Mouse (Mus musculus) heart, postnatal 14 days (tissue): ENCODE results near the gene Slc25a31. TPM values are rescaled to one million over a fixed set of nuclear protein-coding genes. Genes with fewer than 3 reads are reported as not detected.

Source experiments
- DNase-seq, 2 experiments: peaks; one replicate each; pipeline ENCODE4 v3.0.0; 2021 to 2022
- intact Hi-C: fragments of 180-260 bp; cut with DNase I; formaldehyde crosslinking; loops from one replicate; pipeline ENCODE4 v1.15.1; 2025
- total RNA-seq, 2 experiments: library from RNA; stranded (reverse); gene quantifications; 2 replicates each; pipeline ENCODE4 v1.2.3; 2021

Slc25a31 gene
- total RNA-seq, 2 experiments from 2014 or later, result 0.39 TPM; not detected in 1

DNA sequence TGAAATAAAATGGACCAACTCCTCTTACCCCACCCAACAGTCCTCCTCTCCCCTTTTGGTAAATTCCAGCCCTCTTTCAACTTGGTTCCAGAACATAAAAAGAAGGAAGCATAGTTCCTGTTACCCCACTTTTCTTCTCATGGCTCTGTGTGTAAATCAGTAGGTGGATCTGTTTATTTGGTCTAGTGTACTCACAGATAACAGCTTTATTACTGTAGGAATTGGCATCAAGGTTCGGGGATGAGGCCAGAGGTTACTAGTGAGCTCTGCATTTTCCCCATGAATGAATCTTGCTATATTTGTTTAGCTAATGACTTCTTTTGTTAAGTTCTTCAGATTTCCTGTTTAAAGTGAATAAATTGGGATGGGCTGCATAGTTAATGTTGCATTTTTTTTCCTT, 7.4 kb downstream of the Slc25a31 start:
- intact Hi-C loops, result no loop called here
- DNase-seq, result no peak

DNA sequence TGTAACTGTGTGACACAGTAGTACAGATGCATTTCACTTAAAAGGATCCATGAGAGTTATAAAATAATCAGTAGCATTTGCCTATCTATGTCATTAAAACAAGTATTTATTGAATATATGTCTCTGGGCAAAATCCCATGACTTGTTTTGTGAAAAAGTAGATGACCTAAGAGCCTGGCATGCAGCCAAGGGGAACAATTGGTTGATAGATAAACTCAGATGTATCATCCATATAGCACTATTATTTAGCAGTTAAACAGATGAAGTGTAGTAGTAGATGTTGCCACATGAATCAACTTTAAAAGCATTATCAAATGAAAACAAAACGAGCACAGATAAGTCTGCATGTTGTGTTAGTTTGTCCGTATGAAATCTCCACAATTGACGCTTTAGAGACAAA, 10.4 kb downstream of the Slc25a31 start:
- intact Hi-C loops, result no loop called here
- DNase-seq, result no peak

DNA sequence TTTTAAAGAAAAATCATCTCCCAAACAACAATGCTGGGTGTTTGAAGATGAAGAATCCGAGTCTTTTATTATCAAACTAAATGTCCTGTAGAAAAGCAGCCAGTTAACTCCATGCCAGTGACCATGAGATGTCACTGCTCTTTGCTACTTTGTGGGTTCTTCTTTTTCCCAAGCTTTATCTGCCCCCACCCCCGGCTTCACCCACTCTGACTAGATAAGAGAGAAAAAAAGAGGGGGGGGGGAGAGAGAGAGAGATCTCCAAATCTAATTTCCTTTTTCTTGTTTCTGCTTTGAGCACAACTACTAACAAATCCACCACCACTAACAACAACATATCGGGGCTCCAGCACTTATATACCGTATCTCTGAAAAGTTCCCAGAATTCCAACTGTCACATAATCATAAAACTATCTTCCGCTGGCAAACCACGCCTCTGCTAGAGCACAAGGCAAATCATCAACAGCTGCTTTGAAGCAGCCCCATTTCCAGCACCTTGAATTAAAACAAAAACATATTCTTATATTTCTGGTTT, 29.8 kb downstream of the Slc25a31 start:
- intact Hi-C loops, result no loop called here
- DNase-seq, result no peak

DNA sequence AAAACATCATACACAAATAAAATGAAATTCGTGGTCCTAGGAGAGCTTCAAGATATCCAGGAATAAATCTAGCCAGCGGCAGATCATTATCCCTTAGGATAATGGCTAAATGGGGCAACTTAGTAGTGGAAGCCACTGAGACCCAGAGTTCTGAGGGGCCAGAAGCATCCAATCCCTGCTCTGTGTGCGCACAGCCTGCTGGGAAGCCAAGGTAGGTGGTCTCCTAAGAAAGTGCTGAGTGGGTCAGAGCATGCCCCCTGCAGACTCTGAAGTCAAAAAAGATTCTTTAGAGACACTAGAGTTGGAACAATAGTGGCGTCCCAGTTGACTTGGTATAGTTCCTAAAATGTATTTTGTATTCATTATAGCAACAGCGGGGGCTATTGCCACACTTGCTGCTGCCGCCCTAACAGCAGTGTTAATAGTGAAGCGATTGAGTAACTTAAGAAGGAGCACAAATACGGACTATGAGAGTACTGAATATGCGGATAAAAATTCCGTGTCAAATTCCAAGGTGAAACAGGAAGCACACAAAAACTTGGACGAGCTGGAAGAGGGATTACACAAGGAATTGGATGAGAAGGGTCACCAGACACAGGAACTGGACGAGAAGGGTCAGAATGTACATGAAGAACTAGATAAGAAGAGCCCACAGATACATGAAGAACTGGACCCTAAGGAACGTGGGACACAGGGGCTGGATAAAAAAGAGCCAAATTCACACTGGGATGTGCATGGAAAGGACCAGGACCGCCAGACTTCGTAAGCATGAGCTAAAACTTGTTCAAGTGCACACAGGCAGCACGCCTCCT, 35.6 kb downstream of the Slc25a31 start, which contains the start of gene Hspa4l:
Hspa4l (plus strand) TSS at position 472 of the 812 bp plus-strand sequence.
- intact Hi-C loops, result loop anchor here (2.0 kb wide), 1 partner anchor 57 kb away; the partner anchor contains the start of gene Plk4
- no peak for DNase-seq

DNA sequence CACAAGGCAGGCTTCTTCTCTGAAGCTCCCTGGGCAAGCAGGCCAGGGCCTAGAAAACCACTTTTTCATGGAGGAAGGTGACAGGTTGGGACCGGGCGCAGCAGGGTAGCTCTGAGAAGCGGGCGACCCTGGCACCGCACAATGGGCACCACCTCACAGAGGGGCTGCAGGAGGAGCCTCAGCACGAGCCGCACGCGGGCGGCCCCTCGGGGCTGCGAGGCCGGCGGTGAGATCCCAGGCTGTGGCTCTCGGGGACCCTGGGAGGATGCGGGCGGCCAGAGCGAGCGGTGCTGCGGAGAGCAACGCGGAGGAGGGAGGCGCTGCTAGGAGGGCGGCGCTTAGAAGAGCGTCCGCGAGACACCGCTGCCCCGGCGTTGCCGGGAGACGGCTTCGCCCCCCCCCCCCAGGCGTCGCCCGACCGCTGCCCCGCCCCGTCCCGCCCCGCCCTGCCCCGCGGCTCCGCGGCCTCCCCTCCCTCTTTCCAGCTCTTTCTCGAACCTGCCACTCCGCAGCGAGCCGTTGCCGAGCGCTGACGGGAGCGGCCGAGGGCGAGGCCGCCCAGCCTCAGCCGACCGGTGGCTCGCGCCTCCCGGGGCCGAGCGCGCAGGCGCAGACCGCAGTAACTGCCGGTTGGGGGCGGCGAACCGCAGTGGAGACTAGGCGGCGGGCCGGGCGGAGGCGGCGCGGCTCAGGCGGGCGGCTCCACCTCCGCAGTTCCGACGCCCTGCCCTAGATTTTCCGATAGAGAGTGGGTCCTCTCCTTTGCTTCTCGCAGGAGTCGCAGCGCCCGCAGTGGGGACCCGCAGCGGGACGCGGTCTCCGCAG, 36.4 kb downstream of the Slc25a31 start:
- intact Hi-C loops, result loop anchor here (2.0 to 5.0 kb wide), 2 partner anchors 56 to 218 kb away; partner anchors contain the start of gene Plk4
- DNase-seq, result peak; percentile 95 to 96

DNA sequence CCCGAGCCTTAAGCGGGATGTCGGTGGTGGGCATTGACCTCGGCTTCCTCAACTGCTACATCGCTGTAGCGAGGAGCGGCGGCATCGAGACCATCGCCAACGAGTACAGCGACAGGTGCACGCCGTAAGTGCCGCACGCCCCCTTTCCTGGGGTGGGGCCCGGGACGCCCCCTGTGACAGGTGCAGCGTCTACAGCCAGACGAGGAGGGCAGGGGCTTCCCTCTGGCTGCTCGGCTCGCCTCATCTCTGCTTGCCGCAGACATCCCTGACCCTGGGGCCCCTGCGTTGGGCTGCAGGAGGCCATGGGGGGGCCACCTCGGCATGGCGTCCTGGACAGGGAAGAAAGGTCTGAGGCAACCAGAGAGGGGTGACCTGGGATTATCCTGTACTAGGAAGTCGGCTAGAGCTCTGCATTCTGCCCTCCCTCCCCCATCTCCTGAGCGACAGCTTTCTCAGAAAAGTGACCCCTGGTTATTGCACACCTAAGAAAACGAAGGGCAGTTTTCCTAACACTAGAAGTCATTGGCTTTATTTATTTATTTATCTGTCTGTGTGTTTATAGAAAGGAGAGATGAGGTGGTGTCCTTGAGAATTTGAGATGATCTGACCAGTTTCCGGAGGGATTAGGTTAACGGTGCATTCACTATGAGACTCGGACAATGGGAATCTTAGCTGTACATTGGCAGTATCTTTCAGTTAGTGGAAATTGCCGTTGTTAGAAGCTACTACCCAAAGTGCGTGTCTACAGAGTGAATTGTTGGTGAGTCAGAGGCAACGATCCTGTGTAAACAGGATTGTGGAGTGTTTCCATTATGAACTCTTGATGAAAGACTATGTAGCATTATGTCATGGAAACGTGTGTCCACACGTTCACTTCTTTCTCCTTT, 37.2 kb downstream of the Slc25a31 start:
- no peak for DNase-seq
- intact Hi-C loops, result loop anchor here (2.0 to 5.0 kb wide), 2 partner anchors 55 to 219 kb away; partner anchors contain the start of gene Plk4

DNA sequence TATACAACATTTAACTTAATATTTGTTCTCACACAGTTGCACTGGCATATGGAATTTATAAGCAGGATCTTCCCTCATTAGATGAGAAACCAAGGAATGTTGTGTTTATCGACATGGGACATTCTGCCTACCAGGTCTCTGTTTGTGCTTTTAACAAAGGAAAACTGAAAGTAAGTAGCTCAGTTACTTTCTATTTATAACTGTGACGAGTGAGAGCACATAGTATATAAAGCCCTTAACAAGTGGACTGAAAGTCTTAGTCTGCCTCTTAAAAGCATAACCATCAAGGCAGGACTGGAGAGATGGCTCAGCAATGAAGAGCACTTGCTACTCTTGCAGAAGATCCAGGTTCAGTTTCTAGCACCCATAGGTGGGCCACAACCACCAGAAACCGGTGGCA, 52.1 kb downstream of the Slc25a31 start:
- intact Hi-C loops, result no loop called here
- DNase-seq, result no peak

DNA sequence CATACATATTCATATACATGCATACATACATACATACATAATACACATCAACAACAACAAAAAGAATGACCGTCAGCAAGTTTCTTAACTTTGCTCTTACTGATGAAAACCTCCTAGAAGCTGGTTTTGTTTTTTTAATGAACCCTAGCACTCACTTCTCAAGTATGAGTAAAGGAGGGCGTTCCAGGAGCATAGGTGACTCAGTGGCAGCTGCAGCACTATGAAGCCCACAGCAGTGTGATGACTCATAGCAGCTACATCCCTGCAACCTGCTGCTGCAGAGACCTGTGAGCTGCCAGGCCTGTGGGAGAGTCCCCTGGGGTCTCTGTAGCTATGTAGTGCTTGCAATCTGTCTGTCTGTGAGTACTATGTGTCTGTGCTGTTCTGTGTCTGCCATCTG, 52.7 kb downstream of the Slc25a31 start:
- intact Hi-C loops, result no loop called here
- no peak for DNase-seq

Other genes starting within 250 kb of the Slc25a31 start
- 10 to 100 TPM; 11.9 to 12.4 TPM for gene Intu, start 177.6 kb upstream of the Slc25a31 start, total RNA-seq
- 10 to 100 TPM; 34.7 to 40.4 TPM for gene Hspa4l, start 35.6 kb downstream of the Slc25a31 start, total RNA-seq
- gene Plk4, start 91.2 kb downstream of the Slc25a31 start, total RNA-seq, result 1 to 10 TPM; 3.3 to 7.4 TPM
- gene Mfsd8, start 138.0 kb downstream of the Slc25a31 start, total RNA-seq, result 10 to 100 TPM; 14.4 to 17.0 TPM
- 10 to 100 TPM; 65.1 to 65.4 TPM for gene Abhd18, start 138.1 kb downstream of the Slc25a31 start, total RNA-seq
- not detected for gene 1700034I23Rik, start 193.7 kb downstream of the Slc25a31 start, total RNA-seq
- 10 to 100 TPM; 63.8 to 67.6 TPM for gene Larp1b, start 241.0 kb downstream of the Slc25a31 start, total RNA-seq